Mouse (Mus musculus) cerebellum, adult 18-20 months (tissue): Measurements from ENCODE around the gene Slc5a12.
A peak's percentile ranks its signal among the peaks of the same experiment; 100 is the strongest.

Experiments
- DNase-seq, 2 experiments: peaks; one replicate each; pipeline ENCODE4 v3.0.0; 2021

The Slc5a12 gene

GRCm38 (mm10) chr2:110596932-110597331 is at the start of gene Slc5a12:
Gene Slc5a12 (plus strand): TSS chr2:110597298.
- no peak for DNase-seq

GRCm38 (mm10) chr2:110556098-110556497 is 41.0 kb upstream of the Slc5a12 start:
- DNase-seq, result no peak

- no peak for DNase-seq
These were observed 34.5 kb upstream of the Slc5a12 start for GRCm38 (mm10) chr2:110562621-110563020.

GRCm38 (mm10) chr2:110564673-110565627 is 32.1 kb upstream of the Slc5a12 start:
- DNase-seq, result peak; percentile 33

GRCm38 (mm10) chr2:110586692-110587091 is 10.4 kb upstream of the Slc5a12 start:
- no peak for DNase-seq

- no peak for DNase-seq
These were observed 7.1 kb upstream of the Slc5a12 start for GRCm38 (mm10) chr2:110590007-110590406.

GRCm38 (mm10) chr2:110592276-110592675 is 4.8 kb upstream of the Slc5a12 start:
- DNase-seq, result no peak

GRCm38 (mm10) chr2:110644358-110644757 is 47.3 kb downstream of the Slc5a12 start:
- no peak for DNase-seq

- DNase-seq, result no peak
These were observed 47.7 kb downstream of the Slc5a12 start for GRCm38 (mm10) chr2:110644846-110645245.

- peak in 1 of 2 experiments; percentile 5 for DNase-seq
These were observed 66.2 kb downstream of the Slc5a12 start for GRCm38 (mm10) chr2:110663329-110663728.

GRCm38 (mm10) chr2:110671071-110671624 is 74.0 kb downstream of the Slc5a12 start:
- DNase-seq, result no peak
